Mouse (Mus musculus): ENCODE data around the gene Rmnd5b.

DNA sequence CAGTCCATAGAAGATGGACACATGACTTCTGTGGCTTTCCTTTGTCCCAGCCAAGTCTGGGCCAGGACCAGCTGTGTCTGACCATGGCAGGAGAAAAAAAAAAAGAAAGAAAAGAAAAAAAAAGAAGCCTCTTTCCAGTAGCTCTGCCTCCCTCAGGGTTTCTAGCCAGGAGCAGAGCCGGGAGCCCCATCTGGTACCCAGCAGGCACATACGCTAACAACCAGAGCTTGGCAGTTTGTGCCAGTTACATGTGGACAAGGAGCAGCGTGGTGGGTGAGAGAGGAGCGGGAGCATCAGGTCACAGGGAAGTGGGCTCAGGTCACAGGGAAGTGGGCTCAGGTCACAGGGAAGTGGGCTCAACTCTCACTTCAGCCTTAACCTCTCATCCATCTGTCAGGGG, 59.2 kb downstream of the Rmnd5b start:
- TF ChIP-seq CTCF (conservative IDR thresholded peaks at IDR 0.05; ENCODE audit: insufficient read depth, insufficient read length, low read depth, low read length) (no peak), POLR2A (IDR thresholded peaks at IDR 0.05; ENCODE audit: low read depth, low read length) (no peak)

All from kidney, adult 2 months (tissue).